12 mouse cellular contexts compared by ENCODE assay signal in the genomic region with DNA sequence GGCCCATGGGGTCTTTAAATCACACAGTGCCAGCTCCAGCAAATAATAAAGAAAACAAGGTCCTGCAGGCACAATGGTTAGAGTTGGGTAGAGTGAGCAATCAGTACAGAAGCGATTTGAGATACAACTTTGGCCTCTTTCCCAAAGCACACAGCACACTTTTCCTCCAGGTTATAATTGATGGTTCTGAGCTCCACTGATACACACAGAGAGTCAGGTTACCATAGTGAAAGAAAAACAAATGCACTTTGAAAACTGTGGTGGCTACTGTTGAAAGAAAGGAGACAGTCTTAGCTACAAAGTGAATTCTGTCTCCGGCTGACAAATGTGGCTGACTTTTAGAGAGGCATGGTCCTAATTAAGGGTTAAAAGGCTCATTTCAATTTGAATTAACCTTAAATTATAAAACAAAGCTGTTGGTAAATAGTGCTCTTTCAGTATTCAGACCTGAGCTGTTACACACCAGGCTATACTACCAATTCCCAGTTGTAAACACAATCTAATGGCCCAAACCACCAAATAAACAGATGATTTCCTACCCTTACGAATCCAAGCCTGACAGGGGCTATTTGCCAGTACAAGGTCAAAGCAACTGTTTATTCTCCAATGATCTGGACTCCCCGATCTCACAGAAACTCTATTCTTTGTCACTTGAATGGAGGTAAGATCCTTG.
DNase-seq lines count a peak whose midpoint lies in the region; ATAC-seq lines count a peak whose summit lies in the region.
"Had no signal": no experiment of that assay in that cellular context is flagged by ENCODE, and none has a peak within 500 bp of the region (broad histone marks: within the 10 kb centered on the region; RNA-seq: fewer than 3 reads in every experiment).

No protein-coding gene starts in this region.

- no peaks in the 10 kb centered on the region for H3K36me3 ChIP-seq in forebrain, embryonic 11.5 days (ENCODE audit: control insufficient read depth, insufficient read depth, low read length)
- no peaks in the 10 kb centered on the region for H3K36me3 ChIP-seq in forebrain, embryonic 10.5 days (replicated peaks)
- H3K36me3 ChIP-seq in forebrain, embryonic 12.5 days (replicated peaks): no peaks in the 10 kb centered on the region
- H3K36me3 ChIP-seq in hindbrain, embryonic 14.5 days (replicated peaks; ENCODE audit: control insufficient read depth, insufficient read depth): no peaks in the 10 kb centered on the region
- H3K36me3 ChIP-seq: liver, embryonic 13.5 days had no signal

- no peak overlapping the region for H3K4me2 ChIP-seq in forebrain, embryonic 11.5 days (ENCODE audit: low read depth, low read length, severe bottlenecking)
- no peak overlapping the region for H3K4me2 ChIP-seq in forebrain, embryonic 12.5 days
- H3K4me2 ChIP-seq in hindbrain, embryonic 14.5 days (replicated peaks): no peak overlapping the region
- H3K4me2 ChIP-seq: liver, embryonic 13.5 days had no signal

- 0 out of 2 replicates have a peak, but pooled peaks have one; percentile 15 for ATAC-seq in forebrain, embryonic 11.5 days (replicated peaks; ENCODE audit: low FRiP score)
- peak; percentile 59; the same call in 1 of the 2 replicates for ATAC-seq in forebrain, embryonic 12.5 days (ENCODE audit: low FRiP score)
- ATAC-seq in hindbrain, embryonic 14.5 days (ENCODE audit: low FRiP score): peak; percentile 48; the same call in 1 of the 2 replicates
- no peak for ATAC-seq in inflammation-experienced regulatory T-cells, adult 6 months

- H3K4me1 ChIP-seq in forebrain, embryonic 11.5 days (replicated peaks; ENCODE audit: control insufficient read depth, insufficient read depth, low read length): peaks cover 3% of the 10 kb centered on the region; the same call in 1 of the 2 replicates
- peaks cover 17% of the 10 kb centered on the region for H3K4me1 ChIP-seq in forebrain, embryonic 10.5 days
- H3K4me1 ChIP-seq in forebrain, embryonic 12.5 days: peaks cover 4% of the 10 kb centered on the region; the same call in 1 of the 2 replicates
- peaks cover 4% of the 10 kb centered on the region; the same call in 1 of the 2 replicates for H3K4me1 ChIP-seq in hindbrain, embryonic 14.5 days (replicated peaks; ENCODE audit: control insufficient read depth, insufficient read depth, low read length)
- H3K4me1 ChIP-seq: liver, embryonic 13.5 days had no signal

- H3K27me3 ChIP-seq in forebrain, embryonic 11.5 days (ENCODE audit: control insufficient read depth, insufficient read depth, low read length): no peaks in the 10 kb centered on the region
- H3K27me3 ChIP-seq in forebrain, embryonic 10.5 days (ENCODE audit: poor library complexity, severe bottlenecking): no peaks in the 10 kb centered on the region
- H3K27me3 ChIP-seq in forebrain, embryonic 12.5 days: no peaks in the 10 kb centered on the region
- no peaks in the 10 kb centered on the region for H3K27me3 ChIP-seq in hindbrain, embryonic 14.5 days (ENCODE audit: control insufficient read depth, insufficient read depth, low read length)
- H3K27me3 ChIP-seq: liver, embryonic 13.5 days had no signal

- H3K27ac ChIP-seq in forebrain, embryonic 11.5 days (ENCODE audit: low read depth, low read length): no peak overlapping the region
- no peak overlapping the region for H3K27ac ChIP-seq in forebrain, embryonic 10.5 days
- no peak overlapping the region for H3K27ac ChIP-seq in forebrain, embryonic 12.5 days
- H3K27ac ChIP-seq in hindbrain, embryonic 14.5 days: peak overlapping the region; percentile 20; the same call in 1 of the 2 replicates
- H3K27ac ChIP-seq: liver, embryonic 13.5 days had no signal

- H3K9ac ChIP-seq in forebrain, embryonic 11.5 days (ENCODE audit: low read length): no peak overlapping the region
- H3K9ac ChIP-seq in forebrain, embryonic 12.5 days: no peak overlapping the region
- no peak overlapping the region for H3K9ac ChIP-seq in hindbrain, embryonic 14.5 days
- H3K9ac ChIP-seq: liver, embryonic 13.5 days had no signal

- H3K9me3 ChIP-seq in forebrain, embryonic 11.5 days (ENCODE audit: control insufficient read depth, low read length): no peaks in the 10 kb centered on the region
- H3K9me3 ChIP-seq in forebrain, embryonic 10.5 days: no peaks in the 10 kb centered on the region
- no peaks in the 10 kb centered on the region for H3K9me3 ChIP-seq in forebrain, embryonic 12.5 days
- no peaks in the 10 kb centered on the region for H3K9me3 ChIP-seq in hindbrain, embryonic 14.5 days (ENCODE audit: control insufficient read depth, low read length)
- H3K9me3 ChIP-seq: liver, embryonic 13.5 days had no signal

- no peak overlapping the region for H3K4me3 ChIP-seq in forebrain, embryonic 11.5 days (ENCODE audit: low read depth, low read length)
- no peak overlapping the region for H3K4me3 ChIP-seq in forebrain, embryonic 10.5 days
- no peak overlapping the region for H3K4me3 ChIP-seq in forebrain, embryonic 12.5 days (replicated peaks)
- H3K4me3 ChIP-seq in hindbrain, embryonic 14.5 days (replicated peaks; ENCODE audit: low read length): no peak overlapping the region
- H3K4me3 ChIP-seq: liver, embryonic 13.5 days had no signal

- WGBS in forebrain, embryonic 11.5 days: 34% methylated on average over 4 of the region's 4 CpGs
- WGBS in forebrain, embryonic 10.5 days: 53% methylated on average over 4 of the region's 4 CpGs
- WGBS in forebrain, embryonic 12.5 days: 36% methylated on average over 4 of the region's 4 CpGs
- 33% methylated on average over 4 of the region's 4 CpGs for WGBS in hindbrain, embryonic 14.5 days

- DNase-seq in forebrain, embryonic 11.5 days (ENCODE audit: low spot score): no peak
- DNase-seq in forebrain, embryonic 10.5 days (ENCODE audit: extremely low spot score, low spot score): no peak
- peak; percentile 15 for DNase-seq in Muller cell, postnatal 12 days (ENCODE audit: inconsistent ontology term)
- no peak for DNase-seq in hindbrain, embryonic 14.5 days (ENCODE audit: low spot score)
- DNase-seq in T-cell, adult 2 months (ENCODE audit: low spot score): no peak
- no peak for DNase-seq in urinary bladder, postnatal 25 days (ENCODE audit: low spot score)
- DNase-seq: adrenal gland, postnatal 10 days; heart, postnatal 14 days; kidney, adult 18-20 months; liver, embryonic 13.5 days had no signal
